Mouse (Mus musculus) midbrain, postnatal 0 days (tissue): ENCODE measurements at regions not wholly inside any gene's neighbourhood (a gene's known extent, or its start where the extent isn't known, plus 50 kb on each side); places are given as distances from the start of the nearest gene placed in this dataset.

ENCODE experiments used
- ATAC-seq: fragments of 200-750 bp; cut with Nextera tagmentation; 2 replicates; pipeline ENCODE4 v1.8.0; 2017; ENCODE audit warnings: moderate number of reproducible peaks, mild to moderate bottlenecking, moderate TSS enrichment, moderate library complexity; ENCODE audit not compliant: low FRiP score
- DNase-seq: peaks from one replicate; pipeline ENCODE4 v3.0.0-alpha.2; 2015; ENCODE audit warnings: low spot score
- H3K27ac ChIP-seq: fragments of 300-500 bp; sonication (generic); 2 replicates; pipeline ENCODE4 v1.5.1; 2014; ENCODE audit warnings: low read depth, mild to moderate bottlenecking, low read length, mixed read lengths
- H3K27me3 ChIP-seq: fragments of 300-500 bp; sonication (generic); 2 replicates; pipeline ENCODE4 v1.6.1; 2014; ENCODE audit warnings: low read length, control low read depth, mixed read lengths; ENCODE audit not compliant: insufficient read depth
- H3K36me3 ChIP-seq: fragments of 300-500 bp; sonication (generic); 2 replicates; pipeline ENCODE4 v1.6.1; 2014; ENCODE audit warnings: low read length, control low read depth, mixed read lengths; ENCODE audit not compliant: insufficient read depth
- H3K4me1 ChIP-seq: fragments of 300-500 bp; sonication (generic); 2 replicates; pipeline ENCODE4 v1.6.1; 2014; ENCODE audit warnings: mild to moderate bottlenecking, control low read depth, antibody characterized with exemption, low read length, mixed read lengths; ENCODE audit not compliant: insufficient read depth
- H3K4me2 ChIP-seq: fragments of 300-500 bp; sonication (generic); 2 replicates; pipeline ENCODE4 v1.6.1; 2014; ENCODE audit warnings: low read depth, mild to moderate bottlenecking, low read length, mixed read lengths; ENCODE audit not compliant: poor library complexity, severe bottlenecking
- H3K4me3 ChIP-seq: fragments of 300-500 bp; sonication (generic); 2 replicates; pipeline ENCODE4 v1.5.1; 2014; ENCODE audit warnings: low read depth, mild to moderate bottlenecking, low read length, moderate library complexity
- H3K9ac ChIP-seq: fragments of 300-500 bp; sonication (generic); replicated peaks from 2 replicates; pipeline ENCODE4 v1.6.1; 2014; ENCODE audit warnings: mild to moderate bottlenecking, low read length, moderate library complexity, mixed read lengths; ENCODE audit not compliant: poor library complexity, severe bottlenecking
- H3K9me3 ChIP-seq: fragments of 300-500 bp; sonication (generic); 2 replicates; pipeline ENCODE4 v1.6.1; 2016; ENCODE audit warnings: low read length, control low read depth
- CTCF ChIP-seq: IDR thresholded peaks from 2 replicates; pipeline ENCODE4 v1.5.1; 2016; ENCODE audit warnings: antibody characterized with exemption, mild to moderate bottlenecking
- WGBS: fragments of 180-500 bp; shearing (Covaris S2); extraction: QIAGEN DNeasy Blood & Tissue Kit; methylation state at CpG from one replicate; pipeline ENCODE4 v1.1.7; 2014; 5-methylcytosine and 5-hydroxymethylcytosine counted together

GRCm38 (mm10) chr14:105631681-105632031 lies 265.0 kb downstream of the Spry2 start:
- 21% methylated on average over 5 of the region's 5 CpGs for WGBS
- H3K36me3 ChIP-seq = no peaks in the 10 kb centered on the region
- no peaks in the 10 kb centered on the region for H3K27me3 ChIP-seq
- DNase-seq (peak; percentile 51), ATAC-seq (peak; percentile 77)
- no peaks in the 10 kb centered on the region for H3K9me3 ChIP-seq
- no peak for TF ChIP-seq CTCF
- 0 out of 2 replicates have a peak overlapping the region, but pooled peaks have one; percentile 39 for H3K4me2 ChIP-seq
- no peak overlapping the region for H3K9ac ChIP-seq
- H3K27ac ChIP-seq = peak overlapping the region; percentile 76
- no peak overlapping the region for H3K4me3 ChIP-seq
- no peaks in the 10 kb centered on the region; the same call in 1 of the 2 replicates for H3K4me1 ChIP-seq

DNA sequence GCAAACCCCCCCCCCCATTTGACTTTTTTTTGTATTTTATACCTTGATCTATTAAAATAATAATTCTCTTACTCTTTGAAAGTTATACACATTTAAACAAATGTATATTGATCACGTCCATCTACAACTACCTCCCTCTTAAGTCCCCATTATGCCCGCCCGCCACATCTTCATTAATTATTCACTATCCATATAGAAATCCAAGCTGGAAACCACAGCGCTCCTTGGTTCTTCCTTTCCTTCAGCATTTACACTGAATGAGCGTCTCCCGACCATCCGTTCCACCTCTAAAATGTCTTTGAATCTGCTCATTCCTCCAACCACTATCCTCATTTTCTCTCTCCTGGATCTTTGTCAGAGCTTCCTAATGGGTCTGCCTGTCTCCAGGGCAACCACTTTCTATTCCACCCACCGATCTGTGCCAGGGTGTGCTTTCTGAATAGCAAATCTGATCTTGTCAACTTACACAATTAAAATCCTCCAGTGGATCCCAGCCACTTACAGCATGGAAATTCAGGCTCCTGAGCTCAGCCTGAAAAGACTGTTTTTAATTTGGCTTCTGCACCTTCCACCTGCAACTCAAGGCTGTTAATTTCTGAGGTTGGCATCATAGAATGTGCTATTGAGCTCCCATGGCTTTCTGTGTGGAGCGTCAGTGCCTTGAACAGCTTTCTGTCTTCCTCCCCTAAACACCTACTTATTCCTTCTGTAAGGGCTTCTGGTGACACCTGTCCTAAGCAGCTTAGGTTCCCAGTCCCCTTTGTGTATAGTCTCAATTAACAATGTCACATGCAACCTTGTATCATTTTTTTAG lies 265.5 kb downstream of the Spry2 start:
- H3K36me3 ChIP-seq = no peaks in the 10 kb centered on the region
- DNase-seq = peak; percentile 89
- H3K9me3 ChIP-seq = no peaks in the 10 kb centered on the region
- peak; percentile 85 for ATAC-seq
- H3K4me1 ChIP-seq = no peaks in the 10 kb centered on the region; the same call in 1 of the 2 replicates
- TF ChIP-seq CTCF = no peak
- H3K4me3 ChIP-seq = no peak overlapping the region
- H3K27ac ChIP-seq = peak overlapping the region; percentile 76
- 0 out of 2 replicates have a peak overlapping the region, but pooled peaks have one; percentile 4 for H3K9ac ChIP-seq
- peak overlapping the region; percentile 39 for H3K4me2 ChIP-seq
- WGBS = 19% methylated on average over 9 of the region's 9 CpGs
- H3K27me3 ChIP-seq = no peaks in the 10 kb centered on the region

- Histone ChIP-seq H3K36me3 (no peaks in the 10 kb centered on the region), H3K9ac (no peak overlapping the region; the same call in 1 of the 2 replicates), H3K9me3 (no peaks in the 10 kb centered on the region), H3K27ac (peak overlapping the region; percentile 76), H3K4me3 (no peak overlapping the region), H3K4me2 (peak overlapping the region; percentile 39), H3K4me1 (no peaks in the 10 kb centered on the region; the same call in 1 of the 2 replicates), H3K27me3 (no peaks in the 10 kb centered on the region)
- no peak for TF ChIP-seq CTCF
- peak; percentile 22 for DNase-seq
- ATAC-seq = no peak; the same call in 1 of the 2 replicates
- 40% methylated on average over 5 of the region's 5 CpGs for WGBS
Observed at GRCm38 (mm10) chr14:105630444-105630843, 266.2 kb downstream of the Spry2 start.

DNA sequence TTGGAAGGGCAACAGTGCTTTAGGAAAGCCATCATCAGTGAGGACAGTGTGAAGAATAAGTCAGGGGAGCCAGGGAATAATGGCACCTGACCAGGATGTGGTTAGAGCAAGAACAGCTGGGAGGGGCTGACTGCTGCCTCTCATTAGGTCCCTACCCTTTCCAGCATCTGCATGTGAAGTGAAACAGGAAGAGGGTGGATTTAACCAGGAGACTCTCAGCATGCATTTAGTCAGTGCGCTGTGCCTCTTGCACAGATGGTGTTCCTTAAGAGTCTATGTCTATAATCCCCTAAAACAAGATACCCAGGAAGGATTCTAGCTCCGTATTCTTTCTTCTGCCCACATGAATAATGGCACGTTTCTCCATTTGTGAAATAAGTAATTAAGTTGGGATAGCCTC lies 267.9 kb downstream of the Spry2 start:
- TF ChIP-seq CTCF = no peak
- WGBS = 63% methylated on average over 3 of the region's 3 CpGs
- H3K4me2 ChIP-seq = no peak overlapping the region
- no peaks in the 10 kb centered on the region for H3K27me3 ChIP-seq
- no peaks in the 10 kb centered on the region; the same call in 1 of the 2 replicates for H3K4me1 ChIP-seq
- no peak for DNase-seq
- no peaks in the 10 kb centered on the region for H3K36me3 ChIP-seq
- no peak overlapping the region for H3K27ac ChIP-seq
- no peak overlapping the region for H3K9ac ChIP-seq
- no peak for ATAC-seq
- no peaks in the 10 kb centered on the region for H3K9me3 ChIP-seq
- no peak overlapping the region for H3K4me3 ChIP-seq

DNA sequence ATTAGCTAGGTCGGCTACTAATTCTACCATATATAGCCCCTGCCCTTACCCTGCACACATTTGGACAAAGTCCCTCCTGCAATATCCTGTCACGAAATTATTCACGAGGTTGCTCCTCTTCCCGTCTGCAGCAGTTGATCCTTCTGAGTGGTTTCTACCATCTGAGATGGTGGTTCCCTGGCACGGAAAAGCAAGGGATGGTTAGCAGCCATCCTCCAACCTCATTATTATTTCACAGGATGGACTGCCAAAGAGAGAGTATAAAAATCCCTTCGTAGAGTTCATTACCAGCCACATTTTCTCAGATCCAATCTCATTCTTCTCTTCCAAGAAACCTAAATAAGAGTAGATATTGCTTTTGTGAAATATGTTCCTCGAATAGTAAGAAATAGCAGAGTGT lies 272.2 kb downstream of the Spry2 start:
- WGBS = 68% methylated on average over 7 of the region's 7 CpGs
- ATAC-seq = no peak
- no peak overlapping the region for H3K4me3 ChIP-seq
- TF ChIP-seq CTCF = no peak
- no peaks in the 10 kb centered on the region for H3K36me3 ChIP-seq
- DNase-seq = no peak
- no peak overlapping the region for H3K4me2 ChIP-seq
- H3K9me3 ChIP-seq = no peaks in the 10 kb centered on the region
- no peak overlapping the region for H3K9ac ChIP-seq
- no peak overlapping the region for H3K27ac ChIP-seq
- no peaks in the 10 kb centered on the region for H3K4me1 ChIP-seq
- no peaks in the 10 kb centered on the region for H3K27me3 ChIP-seq

GRCm38 (mm10) chr14:105622166-105622565 lies 274.5 kb downstream of the Spry2 start:
- no peak overlapping the region for H3K4me2 ChIP-seq
- no peak for TF ChIP-seq CTCF
- no peak overlapping the region for H3K4me3 ChIP-seq
- H3K27me3 ChIP-seq = no peaks in the 10 kb centered on the region
- no peak overlapping the region for H3K9ac ChIP-seq
- no peak for DNase-seq
- H3K36me3 ChIP-seq = no peaks in the 10 kb centered on the region
- H3K4me1 ChIP-seq = no peaks in the 10 kb centered on the region
- H3K9me3 ChIP-seq = no peaks in the 10 kb centered on the region
- ATAC-seq = no peak
- H3K27ac ChIP-seq = no peak overlapping the region
- WGBS = 96% methylated on average over 5 of the region's 5 CpGs
